Mouse (Mus musculus): ENCODE results near the gene Wdr83os. TPM values are rescaled to one million over a fixed set of nuclear protein-coding genes. Genes with fewer than 3 reads are reported as not detected.
"Not testable (repeated sequence)": the region's sequence is repeated elsewhere in the genome, so short reads cannot be mapped to it uniquely, and the experiment has no call there.

The Wdr83os gene
- total RNA-seq, 2 experiments from 2014 or later = 39.4 to 43.1 TPM

DNA sequence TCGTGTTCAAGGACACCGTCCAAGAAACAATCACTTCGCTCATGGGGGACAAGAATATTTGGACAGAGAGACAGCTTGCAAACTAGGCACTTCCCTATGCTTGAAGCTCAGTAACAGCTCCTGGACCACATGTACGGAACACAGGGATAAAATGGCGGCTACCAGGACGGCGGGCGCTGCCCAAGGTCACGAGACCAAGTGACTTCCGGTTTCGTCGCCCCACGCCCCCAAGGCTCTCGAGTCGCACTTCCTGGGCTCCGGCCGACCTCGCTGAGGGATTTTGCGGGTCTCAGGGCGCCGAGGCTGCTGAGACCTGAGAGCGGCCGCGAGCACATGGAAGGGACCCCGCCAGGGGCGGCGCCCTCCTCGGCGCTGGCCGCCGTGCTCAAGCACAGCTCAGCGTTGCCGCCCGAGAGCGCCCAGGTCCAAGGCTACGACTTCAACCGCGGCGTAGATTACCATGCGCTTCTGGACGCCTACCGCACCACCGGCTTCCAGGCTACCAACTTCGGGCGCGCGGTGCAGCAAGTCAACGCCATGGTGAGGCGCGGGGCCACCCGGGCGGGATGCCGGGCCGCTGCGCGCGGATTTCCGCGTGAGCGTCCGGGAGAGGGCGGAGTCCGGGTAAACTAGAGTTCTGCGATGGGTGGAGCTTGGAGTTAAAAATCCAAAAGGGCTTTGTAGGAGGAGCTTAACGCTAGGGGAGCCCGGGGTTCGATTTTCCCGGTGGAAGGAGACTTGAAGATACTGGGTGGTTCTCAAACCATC lies 8.8 kb upstream of the Wdr83os start, which contains the start of gene Dhps:
Gene Dhps (plus strand): TSS at position 244 of the 768 bp plus-strand sequence.
- DNase-seq (ENCODE audit: low spot score) = peak; percentile 83
- intact Hi-C loops (cut with DNase I) = loop anchor here (10.0 kb wide), 3 partner anchors 223 to 483 kb away; partner anchors contain the start of genes Dnaja2, Orc6 and Vps35

DNA sequence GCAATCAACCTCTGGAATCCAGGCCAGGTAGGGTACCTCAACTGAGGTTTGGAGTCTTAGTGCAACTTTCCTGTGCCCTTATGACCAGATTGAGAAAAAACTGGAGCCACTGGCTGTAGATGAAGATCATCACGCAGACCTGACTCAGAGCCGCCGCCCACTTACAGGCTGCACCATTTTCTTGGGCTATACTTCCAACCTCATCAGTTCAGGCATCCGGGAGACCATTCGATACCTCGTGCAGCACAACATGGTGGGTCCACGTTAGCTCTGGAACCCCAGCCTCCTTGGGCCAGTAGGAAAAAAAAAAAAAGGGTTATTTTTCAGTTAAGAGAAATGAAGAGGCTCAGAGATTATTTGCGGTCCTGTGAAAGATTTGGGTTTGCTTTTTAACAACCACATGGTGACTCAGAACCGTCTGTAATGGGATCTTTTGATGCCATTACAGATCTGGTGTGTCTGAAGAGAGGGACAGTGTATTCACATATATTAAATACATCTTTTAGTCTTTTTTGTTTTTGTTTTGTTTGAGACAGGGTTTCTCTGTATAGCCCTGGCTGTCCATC lies 8.1 kb upstream of the Wdr83os start:
- intact Hi-C loops (cut with DNase I) = loop anchor here (10.0 kb wide), 3 partner anchors 222 to 482 kb away; partner anchors contain the start of genes Dnaja2, Orc6 and Vps35
- no peak for DNase-seq (ENCODE audit: low spot score)

- DNase-seq (ENCODE audit: low spot score) = no peak
- intact Hi-C loops (cut with DNase I) = loop anchor here (10.0 kb wide), 3 partner anchors 222 to 482 kb away; partner anchors contain the start of genes Dnaja2, Orc6 and Vps35
These were observed 7.4 kb upstream of the Wdr83os start for GRCm38 (mm10) chr8:85073041-85073612.

DNA sequence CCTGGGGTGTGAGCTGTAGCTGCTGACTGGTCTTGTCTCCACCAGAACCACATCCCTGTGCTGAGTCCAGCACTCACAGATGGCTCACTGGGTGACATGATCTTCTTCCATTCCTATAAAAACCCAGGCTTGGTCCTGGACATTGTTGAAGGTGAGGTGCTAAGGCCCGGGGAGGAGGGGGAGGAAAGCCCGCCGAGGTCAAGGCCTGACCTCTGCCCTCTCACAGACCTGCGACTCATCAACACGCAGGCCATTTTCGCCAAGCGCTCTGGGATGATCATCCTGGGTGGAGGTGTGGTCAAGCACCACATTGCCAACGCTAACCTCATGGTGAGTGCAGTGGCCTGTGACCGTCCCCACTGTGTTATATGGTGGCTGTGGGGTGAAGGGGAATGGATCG lies 6.4 kb upstream of the Wdr83os start:
- no peak for DNase-seq (ENCODE audit: low spot score)
- intact Hi-C loops (cut with DNase I) = loop anchor here (10.0 kb wide), 3 partner anchors 221 to 481 kb away; partner anchors contain the start of genes Dnaja2, Orc6 and Vps35

DNA sequence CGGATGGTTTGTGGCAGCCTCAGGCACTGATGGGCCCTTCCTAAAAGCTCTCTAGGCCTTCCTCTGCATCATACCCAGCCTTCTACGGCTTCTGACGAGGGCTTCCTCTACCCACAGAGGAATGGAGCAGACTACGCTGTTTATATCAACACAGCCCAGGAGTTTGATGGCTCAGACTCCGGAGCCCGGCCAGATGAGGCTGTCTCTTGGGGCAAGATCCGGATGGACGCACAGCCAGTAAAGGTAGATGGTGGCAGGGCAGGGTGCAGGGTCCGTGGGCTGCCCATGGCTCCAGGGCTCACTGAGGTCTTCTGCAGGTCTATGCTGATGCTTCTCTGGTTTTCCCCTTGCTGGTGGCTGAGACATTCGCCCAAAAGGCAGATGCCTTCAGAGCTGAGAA lies 5.9 kb upstream of the Wdr83os start:
- no peak for DNase-seq (ENCODE audit: low spot score)
- intact Hi-C loops (cut with DNase I) = loop anchor here (10.0 kb wide), 3 partner anchors 220 to 480 kb away; partner anchors contain the start of genes Dnaja2, Orc6 and Vps35

DNA sequence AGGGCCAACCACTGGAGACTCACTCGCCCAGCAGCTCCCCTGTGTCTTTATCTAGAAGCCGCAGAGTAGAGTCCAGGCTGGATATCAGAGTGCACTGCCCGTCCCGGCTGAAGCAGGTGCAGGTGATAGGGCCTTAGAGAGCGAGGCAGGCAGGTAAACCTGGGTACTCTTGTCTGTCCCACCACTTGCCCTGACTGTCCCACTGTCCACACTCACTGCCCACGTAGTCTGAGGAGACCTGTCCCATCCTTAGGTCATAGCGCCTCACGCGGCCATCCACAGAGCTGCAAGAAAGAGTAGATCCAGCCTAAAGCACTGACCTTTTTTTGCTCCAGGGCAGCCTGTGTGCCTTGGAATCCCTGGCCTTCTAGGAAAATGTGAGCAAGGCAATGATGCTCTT lies 4.5 kb upstream of the Wdr83os start:
- DNase-seq (ENCODE audit: low spot score) = no peak
- intact Hi-C loops (cut with DNase I) = loop anchor here (10.0 kb wide), 3 partner anchors 219 to 479 kb away; partner anchors contain the start of genes Dnaja2, Orc6 and Vps35

DNA sequence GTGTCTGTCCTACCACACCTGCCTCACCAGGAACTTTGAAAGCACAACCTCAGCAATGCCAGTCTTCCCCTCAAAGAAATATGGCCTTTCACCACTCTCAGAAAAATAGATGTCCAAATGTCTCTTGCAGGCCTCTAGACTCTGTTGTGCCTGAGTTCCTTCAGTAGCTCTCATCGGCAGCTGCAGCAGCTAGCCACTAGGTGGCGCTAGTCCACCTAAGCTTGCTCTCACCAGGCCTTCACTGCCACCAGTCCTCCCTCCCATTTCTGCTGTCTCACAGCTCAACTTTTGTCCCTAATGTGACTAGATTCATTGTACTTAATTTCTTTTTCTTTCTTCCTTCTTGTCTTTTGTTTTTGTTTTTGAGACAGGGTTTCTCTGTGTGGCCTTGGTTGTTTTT lies 3.5 kb upstream of the Wdr83os start:
- intact Hi-C loops (cut with DNase I) = loop anchor here (1.0 to 10.0 kb wide), 4 partner anchors 94 to 478 kb away; partner anchors contain the start of genes Dnaja2, Orc6 and Vps35
- DNase-seq (ENCODE audit: low spot score) = peak; percentile 50

DNA sequence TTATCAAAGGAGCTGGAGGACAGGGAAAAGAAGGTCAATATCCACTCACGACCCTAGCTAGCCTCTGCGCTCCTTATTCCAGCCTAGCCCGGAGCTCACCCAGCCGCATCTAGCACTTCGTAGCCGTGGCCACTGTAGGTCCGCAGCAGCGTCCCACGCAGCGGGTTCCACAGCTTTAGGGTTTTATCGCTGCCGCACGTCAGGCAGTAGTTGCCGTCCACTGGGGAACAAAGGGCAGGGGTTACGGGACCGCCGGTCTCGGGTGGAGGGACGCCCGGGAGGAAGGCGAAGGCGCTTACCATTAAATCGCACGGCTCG lies 367 bp upstream of the Wdr83os start:
- no peak for DNase-seq (ENCODE audit: low spot score)
- intact Hi-C loops (cut with DNase I) = no loop called here

DNA sequence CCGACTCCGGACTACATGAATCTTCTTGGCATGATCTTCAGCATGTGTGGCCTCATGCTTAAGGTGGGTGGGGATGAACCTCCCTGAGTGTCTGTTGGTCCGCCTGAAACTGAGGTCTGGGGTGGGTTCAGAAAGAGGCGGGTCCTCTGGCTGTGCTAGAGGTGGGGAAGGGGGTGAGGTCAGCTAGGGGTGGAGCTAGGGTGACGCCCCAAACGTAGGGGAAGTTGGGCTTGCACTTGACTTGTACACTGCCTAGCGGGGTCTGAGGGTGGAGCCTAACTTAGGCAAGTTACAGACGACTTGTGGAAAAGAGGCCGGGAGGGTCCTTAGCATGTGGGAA lies 646 bp downstream of the Wdr83os start, which contains the start of gene Wdr83:
Gene Wdr83 (minus strand): TSS at position 91 of the 340 bp plus-strand sequence.
- intact Hi-C loops (cut with DNase I) = no loop called here
- DNase-seq (ENCODE audit: low spot score) = peak; percentile 19

DNA sequence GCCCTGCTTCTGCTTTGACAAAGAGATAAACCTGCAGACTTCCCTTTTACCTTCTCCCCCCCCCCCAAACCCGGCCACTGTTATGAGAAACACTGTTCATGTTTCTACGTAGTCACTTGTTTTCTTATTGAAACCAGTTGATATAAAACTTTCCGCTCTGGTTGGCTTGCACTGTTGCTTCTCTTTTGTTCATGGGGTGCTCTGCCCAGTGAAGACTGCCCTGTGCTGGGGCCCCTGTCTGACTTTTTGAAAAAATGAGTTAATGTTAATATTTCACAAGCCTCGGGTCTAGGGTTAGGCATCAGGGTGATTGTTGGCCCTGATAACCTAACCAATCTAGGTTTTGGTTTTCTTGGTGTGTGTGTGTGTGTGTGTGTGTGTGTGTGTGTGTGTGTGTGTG lies 1.6 kb downstream of the Wdr83os start:
- intact Hi-C loops (cut with DNase I); DNase-seq (ENCODE audit: low spot score): not testable (repeated sequence)

DNA sequence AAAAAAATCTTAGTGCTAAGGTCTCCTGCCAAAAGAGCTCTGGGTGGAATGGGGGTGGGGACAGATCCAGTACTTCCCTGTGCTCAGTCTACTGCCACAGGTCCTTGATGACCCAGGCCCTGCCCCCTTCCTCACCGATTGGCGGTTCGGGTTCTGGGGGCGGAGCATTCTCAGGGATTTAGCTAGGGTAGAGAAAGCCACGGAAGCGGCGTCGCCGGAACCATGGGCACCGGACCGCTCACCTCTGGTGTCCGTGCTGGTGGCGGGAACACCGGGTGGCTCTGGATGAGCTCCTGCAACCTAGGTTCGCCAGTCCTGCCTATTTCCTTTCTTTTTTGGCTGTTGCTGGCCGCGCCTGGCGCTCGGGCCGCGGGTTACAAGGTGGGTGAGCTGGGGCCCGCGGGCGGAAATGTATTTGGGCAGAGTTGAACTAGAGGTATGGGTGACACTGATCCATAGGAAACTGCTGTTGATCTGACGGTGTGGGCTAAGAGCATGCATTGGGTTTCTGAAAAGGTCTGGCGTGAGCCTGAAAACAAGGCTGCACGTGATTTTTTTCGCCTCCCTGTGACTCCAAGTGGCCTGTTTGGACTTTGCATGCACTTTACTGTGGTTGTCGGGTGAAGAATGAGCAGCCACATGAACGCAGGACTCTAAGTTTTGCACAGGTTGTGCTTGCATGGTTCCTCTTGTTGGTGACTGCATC lies 2.7 kb downstream of the Wdr83os start, which contains the start of gene Man2b1:
Gene Man2b1 (plus strand): TSS at position 163 of the 706 bp plus-strand sequence.
- intact Hi-C loops (cut with DNase I) = no loop called here
- DNase-seq (ENCODE audit: low spot score) = peak; percentile 87

DNA sequence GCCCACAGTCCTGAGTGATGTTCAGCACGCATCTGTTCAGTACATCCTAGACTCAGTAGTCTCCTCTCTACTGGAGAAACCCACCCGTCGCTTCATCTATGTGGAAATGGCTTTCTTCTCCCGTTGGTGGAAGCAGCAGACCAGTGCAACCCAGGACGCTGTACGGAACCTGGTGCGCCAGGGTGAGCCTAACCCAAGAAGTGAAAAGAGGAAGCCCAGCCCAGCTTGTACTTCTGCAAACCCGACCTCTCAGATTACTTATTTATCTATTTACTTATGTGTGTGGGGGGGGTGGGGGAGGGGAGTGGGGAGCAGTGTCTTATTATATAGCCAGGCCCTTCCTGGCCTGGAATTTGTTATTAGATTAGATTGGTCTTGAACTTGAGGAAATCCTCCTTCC lies 4.1 kb downstream of the Wdr83os start:
- intact Hi-C loops (cut with DNase I) = no loop called here
- no peak for DNase-seq (ENCODE audit: low spot score)

DNA sequence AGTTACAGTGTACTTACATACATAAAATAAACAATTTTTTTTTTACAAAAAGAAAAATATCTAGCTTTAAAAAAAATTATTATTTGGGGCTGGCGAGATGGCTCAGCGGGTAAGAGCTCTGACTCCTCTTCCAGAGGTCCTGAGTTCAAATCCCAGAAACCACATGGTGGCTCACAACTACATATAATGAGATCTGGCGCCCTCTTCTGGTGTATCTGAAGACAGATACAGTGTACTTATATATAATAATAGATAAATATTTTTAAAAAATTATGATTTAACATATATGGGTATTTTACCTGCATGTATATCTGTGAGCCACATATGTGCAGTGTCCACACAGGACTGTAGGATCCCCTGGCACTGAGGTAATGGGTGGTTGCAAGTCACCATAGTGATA lies 5.7 kb downstream of the Wdr83os start:
- DNase-seq (ENCODE audit: low spot score) = no peak

GRCm38 (mm10) chr8:85088771-85089170 lies 8.2 kb downstream of the Wdr83os start:
- intact Hi-C loops (cut with DNase I) = no loop called here
- DNase-seq (ENCODE audit: low spot score) = no peak

More for the DNA sequence above, 5.7 kb downstream of the Wdr83os start:
- intact Hi-C loops (cut with DNase I) = no loop called here

- intact Hi-C loops (cut with DNase I) = no loop called here
- DNase-seq (ENCODE audit: low spot score) = no peak
These were observed 10.3 kb downstream of the Wdr83os start for GRCm38 (mm10) chr8:85090856-85091255.

DNA sequence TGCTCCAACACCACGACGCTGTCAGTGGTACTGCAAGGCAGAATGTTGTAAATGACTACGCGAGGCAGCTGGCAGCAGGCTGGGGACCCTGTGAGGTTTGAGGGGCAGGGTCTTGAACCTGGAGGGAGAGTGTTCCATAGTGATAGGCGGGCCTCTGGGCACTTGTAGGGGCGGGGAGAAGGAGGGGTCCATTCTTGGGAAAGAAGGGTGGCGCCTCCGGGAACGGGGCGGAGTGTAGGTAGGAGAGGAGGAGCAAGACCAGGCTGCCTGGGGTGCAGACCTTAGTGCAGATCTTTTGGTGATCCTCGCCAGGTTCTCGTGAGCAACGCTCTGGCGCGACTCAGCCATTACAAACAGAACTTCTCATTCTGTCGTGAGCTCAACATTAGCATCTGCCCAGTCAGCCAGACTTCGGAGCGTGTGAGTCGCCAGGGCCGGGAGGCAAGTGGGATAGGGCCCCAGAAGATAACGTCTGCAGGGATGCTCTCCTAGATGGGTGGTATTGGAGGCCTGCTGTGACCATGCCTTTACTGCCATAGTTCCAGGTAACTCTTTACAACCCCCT lies 11.1 kb downstream of the Wdr83os start:
- intact Hi-C loops (cut with DNase I) = no loop called here
- no peak for DNase-seq (ENCODE audit: low spot score)

DNA sequence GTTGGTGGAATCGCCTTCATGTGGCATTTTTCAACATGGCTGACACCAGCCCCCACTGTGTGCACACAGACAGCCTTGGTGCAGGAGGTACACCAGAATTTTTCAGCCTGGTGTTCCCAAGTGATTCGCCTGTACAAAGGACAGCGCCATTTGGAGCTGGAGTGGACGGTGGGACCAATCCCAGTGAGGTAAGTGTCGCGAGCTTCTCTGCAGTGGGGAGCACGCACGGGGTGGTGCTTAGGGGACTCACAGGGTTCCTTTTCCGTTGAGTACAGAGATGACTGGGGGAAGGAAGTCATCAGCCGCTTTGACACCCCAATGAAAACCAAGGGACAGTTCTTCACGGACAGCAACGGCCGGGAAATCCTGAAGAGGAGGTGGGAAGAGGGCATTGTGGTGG lies 14.5 kb downstream of the Wdr83os start:
- intact Hi-C loops (cut with DNase I) = no loop called here
- no peak for DNase-seq (ENCODE audit: low spot score)

GRCm38 (mm10) chr8:85095566-85095965 lies 15.0 kb downstream of the Wdr83os start:
- intact Hi-C loops (cut with DNase I) = no loop called here
- DNase-seq (ENCODE audit: low spot score) = no peak

- DNase-seq (ENCODE audit: low spot score) = no peak
- intact Hi-C loops (cut with DNase I) = no loop called here
These were observed 15.7 kb downstream of the Wdr83os start for GRCm38 (mm10) chr8:85096196-85096595.

DNA sequence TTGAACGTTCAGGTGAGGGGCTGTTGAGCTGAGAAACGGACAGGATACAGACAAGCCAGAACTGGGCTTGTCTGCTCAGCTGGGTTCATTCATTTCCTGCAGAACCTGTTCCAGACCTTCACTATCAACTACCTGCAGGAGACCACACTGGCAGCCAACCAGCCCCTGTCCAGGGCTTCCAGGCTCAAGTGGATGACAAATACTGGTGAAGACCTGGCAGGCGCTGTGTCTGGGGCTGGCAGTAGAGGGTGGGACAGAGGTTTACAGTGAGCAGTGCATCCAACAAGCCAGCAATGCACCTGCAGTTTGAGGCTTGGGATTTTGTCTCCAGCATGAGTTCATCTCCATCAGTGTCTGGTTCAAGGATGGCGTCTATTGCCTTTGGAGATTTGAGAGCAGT lies 16.3 kb downstream of the Wdr83os start:
- no peak for DNase-seq (ENCODE audit: low spot score)

More for the DNA sequence above, 16.3 kb downstream of the Wdr83os start:
- intact Hi-C loops (cut with DNase I) = no loop called here
